Mouse (Mus musculus) WW6 (cell line): ENCODE measurements around the gene Iqsec1.

Experiments
- DNase-seq: peaks from one replicate; pipeline ENCODE4 v3.0.0-alpha.2; 2013; ENCODE audit warnings: low read depth, low spot score

The Iqsec1 gene

GRCm38 (mm10) chr6:90815341-90815740 lies 173.1 kb downstream of the Iqsec1 start:
- DNase-seq = no peak

GRCm38 (mm10) chr6:90813526-90813925 lies 175.0 kb downstream of the Iqsec1 start:
- DNase-seq = no peak

GRCm38 (mm10) chr6:90812584-90812983 lies 175.9 kb downstream of the Iqsec1 start:
- DNase-seq = no peak

- DNase-seq = no peak
Measured at GRCm38 (mm10) chr6:90812072-90812471, 176.4 kb downstream of the Iqsec1 start.

GRCm38 (mm10) chr6:90810576-90810975 lies 177.9 kb downstream of the Iqsec1 start:
- no peak for DNase-seq

GRCm38 (mm10) chr6:90809960-90810362 lies 178.5 kb downstream of the Iqsec1 start:
- peak; percentile 59 for DNase-seq

- no peak for DNase-seq
Measured at GRCm38 (mm10) chr6:90809077-90809840, 179.2 kb downstream of the Iqsec1 start.

GRCm38 (mm10) chr6:90808544-90808943 lies 179.9 kb downstream of the Iqsec1 start:
- DNase-seq = no peak

- DNase-seq = no peak
Measured at GRCm38 (mm10) chr6:90808134-90808533, 180.4 kb downstream of the Iqsec1 start.

GRCm38 (mm10) chr6:90807581-90807980 lies 180.9 kb downstream of the Iqsec1 start:
- no peak for DNase-seq

GRCm38 (mm10) chr6:90806743-90807142 lies 181.7 kb downstream of the Iqsec1 start:
- DNase-seq = no peak

- DNase-seq = no peak
Measured at GRCm38 (mm10) chr6:90805101-90805500, 183.4 kb downstream of the Iqsec1 start.

- DNase-seq = no peak
Measured at GRCm38 (mm10) chr6:90804646-90805045, 183.8 kb downstream of the Iqsec1 start.

GRCm38 (mm10) chr6:90802604-90803003 lies 185.9 kb downstream of the Iqsec1 start:
- no peak for DNase-seq

- no peak for DNase-seq
Measured at GRCm38 (mm10) chr6:90802058-90802457, 186.4 kb downstream of the Iqsec1 start.

- no peak for DNase-seq
Measured at GRCm38 (mm10) chr6:90800825-90801224, 187.7 kb downstream of the Iqsec1 start.

- DNase-seq = no peak
Measured at GRCm38 (mm10) chr6:90799116-90799515, 189.4 kb downstream of the Iqsec1 start.

GRCm38 (mm10) chr6:90798201-90798600 lies 190.3 kb downstream of the Iqsec1 start:
- no peak for DNase-seq

- DNase-seq = no peak
Measured at GRCm38 (mm10) chr6:90796902-90797596, 191.4 kb downstream of the Iqsec1 start.

GRCm38 (mm10) chr6:90790901-90791300 lies 197.6 kb downstream of the Iqsec1 start:
- no peak for DNase-seq

- DNase-seq = no peak
Measured at GRCm38 (mm10) chr6:90789520-90789919, 199.0 kb downstream of the Iqsec1 start.

GRCm38 (mm10) chr6:90787587-90787986 lies 200.9 kb downstream of the Iqsec1 start:
- no peak for DNase-seq

GRCm38 (mm10) chr6:90787036-90787435 lies 201.4 kb downstream of the Iqsec1 start:
- no peak for DNase-seq
